Mouse (Mus musculus) liver, embryonic 14.5 days (tissue): ENCODE results near the gene Acvrl1. TPM values are rescaled to one million over a fixed set of nuclear protein-coding genes. Genes with fewer than 3 reads are reported as not detected.

Experiments
- ATAC-seq: fragments of 200-750 bp; cut with Nextera tagmentation; 2 replicates; pipeline ENCODE4 v1.8.0; 2017; ENCODE audit warnings: moderate number of reproducible peaks, mild to moderate bottlenecking, moderate library complexity; ENCODE audit not compliant: insufficient read depth
- DNase-seq, 3 experiments: peaks; one replicate each; pipeline ENCODE4 v3.0.0-alpha.2; 2012 to 2013; ENCODE audit warnings: low read depth in 3 of 3, low spot score in 3 of 3
- H3K27ac ChIP-seq: fragments of 300-500 bp; sonication (generic); 2 replicates; pipeline ENCODE4 v1.5.1; 2014; ENCODE audit warnings: moderate library complexity, mild to moderate bottlenecking, control low read depth, inconsistent platforms
- H3K27me3 ChIP-seq: fragments of 300-500 bp; sonication (generic); 2 replicates; pipeline ENCODE4 v1.6.1; 2014; ENCODE audit warnings: mild to moderate bottlenecking, low read length, moderate library complexity; ENCODE audit not compliant: control insufficient read depth, insufficient read depth
- H3K36me3 ChIP-seq: fragments of 300-500 bp; sonication (generic); replicated peaks from 2 replicates; pipeline ENCODE4 v1.6.1; 2014; ENCODE audit warnings: low read depth; ENCODE audit not compliant: control insufficient read depth, insufficient read depth
- H3K4me1 ChIP-seq, 2 experiments: fragments of 200-500 bp in 1 of 2; fragments of 300-500 bp in 1 of 2; sonication (generic) in 1 of 2; replicated peaks; 2 replicates each; pipeline ENCODE4 v1.6.1; 2012 to 2014; ENCODE audit warnings: antibody characterized with exemption in 1 of 2, inconsistent platforms in 1 of 2, low read length in 1 of 2; ENCODE audit not compliant: control insufficient read depth in 2 of 2, insufficient read depth in 2 of 2
- H3K4me2 ChIP-seq: fragments of 300-500 bp; sonication (generic); 2 replicates; pipeline ENCODE4 v1.6.1; 2014; ENCODE audit warnings: low read depth, mild to moderate bottlenecking, control low read depth, moderate library complexity
- H3K4me3 ChIP-seq, 2 experiments: fragments of 200-500 bp in 1 of 2; fragments of 300-500 bp in 1 of 2; sonication (generic) in 1 of 2; 2 replicates each; pipeline ENCODE4 v1.5.1; 2012 to 2014; ENCODE audit warnings: low read depth in 2 of 2, low read length in 2 of 2, mild to moderate bottlenecking in 2 of 2, control low read depth in 1 of 2, inconsistent platforms in 1 of 2, moderate library complexity in 1 of 2; ENCODE audit not compliant: insufficient read depth in 1 of 2
- H3K9ac ChIP-seq: fragments of 300-500 bp; sonication (generic); replicated peaks from 2 replicates; pipeline ENCODE4 v1.6.1; 2014; ENCODE audit warnings: mild to moderate bottlenecking, control low read depth, moderate library complexity
- H3K9me3 ChIP-seq: fragments of 300-500 bp; sonication (generic); 2 replicates; pipeline ENCODE4 v1.6.1; 2016; ENCODE audit warnings: low read length, mixed read lengths; ENCODE audit not compliant: control insufficient read depth
- CTCF ChIP-seq: IDR thresholded peaks from 2 replicates; pipeline ENCODE4 v1.5.1; 2016; ENCODE audit warnings: antibody characterized with exemption, low read depth, control low read depth
- EP300 ChIP-seq: IDR thresholded peaks from 2 replicates; pipeline ENCODE4 v1.6.1; 2016; ENCODE audit warnings: antibody characterized with exemption, low read depth
- WGBS: fragments of 180-500 bp; shearing (Covaris S2); extraction: QIAGEN DNeasy Blood & Tissue Kit; methylation state at CpG from one replicate; pipeline ENCODE4 v1.1.7; 2014; ENCODE audit not compliant: insufficient replicate concordance; 5-methylcytosine and 5-hydroxymethylcytosine counted together
- polyA plus RNA-seq, 2 experiments: library from polyadenylated mRNA; depleted of rRNA in 1 of 2; stranded (reverse) in 1 of 2; unstranded in 1 of 2; fragments of >200 nt; fragmentation: Nextera tagmentation in 1 of 2; extraction: Ambion mirVana in 1 of 2; gene quantifications; 2 replicates each; pipeline versions ENCODE4 v1.2.1 to v1.2.3; 2012 to 2014

Acvrl1 gene
- polyA plus RNA-seq, 2 experiments = 1.1 to 1.3 TPM

GRCm38 (mm10) chr15:101095392-101095791 is 32.9 kb upstream of the Acvrl1 start:
- DNase-seq (no peak), ATAC-seq (no peak)
- Histone ChIP-seq H3K27ac (no peak overlapping the region), H3K4me1 (no peaks in the 10 kb centered on the region), H3K4me3 (no peak overlapping the region), H3K36me3 (no peaks in the 10 kb centered on the region), H3K9ac (no peak overlapping the region), H3K4me2 (no peak overlapping the region), H3K27me3 (no peaks in the 10 kb centered on the region; the same call in none of the 2 replicates), H3K9me3 (no peaks in the 10 kb centered on the region)
- 46% methylated on average over 3 of the region's 3 CpGs for WGBS
- TF ChIP-seq EP300 (no peak), CTCF (no peak)

GRCm38 (mm10) chr15:101097985-101098651 is 30.2 kb upstream of the Acvrl1 start:
- ATAC-seq (no peak), DNase-seq (no peak)
- Histone ChIP-seq H3K36me3 (no peaks in the 10 kb centered on the region), H3K27me3 (no peaks in the 10 kb centered on the region; the same call in 1 of the 2 replicates), H3K4me2 (0 out of 2 replicates have a peak overlapping the region, but pooled peaks have one; percentile 1), H3K9ac (no peak overlapping the region), H3K4me1 (no peaks in the 10 kb centered on the region), H3K27ac (no peak overlapping the region), H3K4me3 (no peak overlapping the region), H3K9me3 (no peaks in the 10 kb centered on the region)
- WGBS = 6% methylated on average over 28 of the region's 28 CpGs
- TF ChIP-seq CTCF (no peak), EP300 (no peak)

DNA sequence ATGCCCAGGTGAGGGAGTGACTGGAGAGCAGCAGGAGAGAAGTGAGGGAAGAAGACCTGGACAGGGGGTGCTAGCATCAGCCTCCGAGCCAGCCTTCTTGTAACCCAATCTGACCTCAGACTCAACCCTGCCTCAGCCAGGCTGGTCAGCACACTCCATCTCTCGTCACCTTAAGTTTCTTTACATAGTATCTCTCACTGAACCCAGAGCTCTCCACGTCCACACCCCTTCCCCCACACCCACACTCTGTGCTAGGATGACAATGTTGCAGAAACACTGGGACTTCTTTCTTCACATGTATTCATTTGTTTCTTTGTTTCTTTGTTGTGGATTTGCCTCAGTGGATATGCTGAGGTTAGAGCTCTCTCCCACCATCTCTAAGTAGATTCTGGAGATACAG is 27.3 kb upstream of the Acvrl1 start:
- Histone ChIP-seq H3K4me3 (no peak overlapping the region), H3K4me2 (no peak overlapping the region), H3K4me1 (no peaks in the 10 kb centered on the region; a peak in 1 of 4 replicates), H3K27ac (no peak overlapping the region), H3K27me3 (no peaks in the 10 kb centered on the region; the same call in 1 of the 2 replicates), H3K9ac (no peak overlapping the region), H3K9me3 (no peaks in the 10 kb centered on the region), H3K36me3 (no peaks in the 10 kb centered on the region)
- DNase-seq (no peak), ATAC-seq (no peak)
- whole genome bisulfite sequencing = 48% methylated on average over 3 of the region's 3 CpGs
- TF ChIP-seq CTCF (no peak), EP300 (no peak)

DNA sequence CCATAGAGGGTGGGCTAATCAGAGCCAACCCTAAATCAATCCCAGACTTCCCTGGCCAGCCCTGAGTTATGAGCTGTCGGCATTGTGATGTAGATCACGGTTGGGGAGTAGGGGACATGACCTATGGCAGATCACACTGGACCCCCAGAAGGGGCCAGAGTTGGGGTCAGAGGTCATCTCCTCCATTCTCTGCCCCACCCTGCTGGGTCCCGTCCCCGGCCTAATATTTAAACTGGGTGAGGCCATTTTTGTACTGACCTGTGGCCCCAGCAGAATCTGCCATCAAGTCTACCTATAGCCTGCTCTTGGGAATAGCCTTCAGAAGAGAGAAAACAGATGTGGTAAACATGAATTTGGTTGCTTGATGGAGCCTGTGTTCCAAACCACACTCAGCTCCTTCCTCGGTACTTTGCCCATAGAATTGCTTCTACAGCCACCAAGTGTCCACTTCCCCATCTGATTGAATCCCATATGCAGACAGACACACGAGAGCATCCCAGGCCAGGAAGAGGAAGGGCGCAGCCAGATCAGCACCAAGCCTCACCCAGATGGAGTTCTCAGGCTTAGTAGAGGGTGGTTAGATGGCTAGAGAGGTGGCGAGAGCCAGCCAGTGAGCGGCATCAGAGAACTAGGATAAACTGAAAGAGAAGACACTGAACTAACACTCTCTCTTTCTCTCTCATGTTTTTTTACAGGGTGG is 24.6 kb upstream of the Acvrl1 start:
- ATAC-seq = no peak

DNA sequence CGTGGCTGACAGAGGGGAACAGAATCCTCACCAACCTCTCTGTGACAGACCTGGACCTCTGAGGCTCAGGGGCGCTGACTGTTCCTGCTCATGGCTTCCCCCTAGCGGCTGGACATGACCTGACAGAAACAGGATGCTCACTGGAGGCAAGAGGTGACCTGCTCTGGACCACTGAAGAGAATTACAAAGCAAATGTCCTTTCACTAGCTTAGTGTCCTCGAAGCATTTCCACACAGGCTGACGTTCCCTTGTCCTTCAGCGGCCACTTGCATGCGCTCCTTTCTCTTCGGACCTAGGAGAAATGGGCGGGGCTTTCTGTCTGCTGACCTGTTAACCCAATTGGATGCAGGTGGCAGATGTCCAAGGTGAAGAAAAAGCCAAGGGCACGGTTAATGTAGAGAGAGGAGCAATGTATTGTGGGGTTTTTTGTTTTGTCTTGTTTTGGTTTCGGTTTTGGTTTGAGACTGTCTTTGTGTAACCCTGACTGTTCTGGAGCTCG is 22.8 kb upstream of the Acvrl1 start:
- no peaks in the 10 kb centered on the region for H3K36me3 ChIP-seq
- no peak for ATAC-seq
- 16% methylated on average over 12 of the region's 12 CpGs for WGBS

More for the DNA sequence above, 24.6 kb upstream of the Acvrl1 start:
- no peak for TF ChIP-seq EP300
- TF ChIP-seq CTCF = no peak
- no peak overlapping the region for H3K4me2 ChIP-seq
- no peak overlapping the region for H3K4me3 ChIP-seq
- H3K36me3 ChIP-seq = no peaks in the 10 kb centered on the region
- no peak overlapping the region for H3K9ac ChIP-seq
- no peak overlapping the region for H3K27ac ChIP-seq
- no peaks in the 10 kb centered on the region; a peak in 1 of 4 replicates for H3K4me1 ChIP-seq
- no peak for DNase-seq
- H3K27me3 ChIP-seq = no peaks in the 10 kb centered on the region
- 49% methylated on average over 9 of the region's 9 CpGs for WGBS
- no peaks in the 10 kb centered on the region for H3K9me3 ChIP-seq

More for the DNA sequence above, 22.8 kb upstream of the Acvrl1 start:
- no peak overlapping the region for H3K9ac ChIP-seq
- H3K27me3 ChIP-seq = no peaks in the 10 kb centered on the region
- DNase-seq = peak; percentile 13 to 37 (median 16)
- H3K4me1 ChIP-seq = no peaks in the 10 kb centered on the region; a peak in 1 of 4 replicates
- H3K27ac ChIP-seq = no peak overlapping the region
- no peak overlapping the region; a peak in 1 of 4 replicates for H3K4me3 ChIP-seq
- no peaks in the 10 kb centered on the region for H3K9me3 ChIP-seq
- TF ChIP-seq EP300 (no peak), CTCF (peak; percentile 92)
- H3K4me2 ChIP-seq = peak overlapping the region; percentile 36; the same call in 1 of the 2 replicates
